Mouse (Mus musculus) hindbrain, embryonic 11.5 days (tissue): Measurements from ENCODE around the gene Gzmg. TPM values are rescaled to one million over a fixed set of nuclear protein-coding genes. Genes with fewer than 3 reads are reported as not detected.
"Not testable (repeated sequence)": the region's sequence is repeated elsewhere in the genome, so short reads cannot be mapped to it uniquely, and the experiment has no call there.

ENCODE experiments used
- ATAC-seq: fragments of 200-750 bp; cut with Nextera tagmentation; 2 replicates; pipeline ENCODE4 v1.8.0; 2017; ENCODE audit warnings: mild to moderate bottlenecking, moderate TSS enrichment, moderate library complexity; ENCODE audit not compliant: low FRiP score
- DNase-seq: peaks from one replicate; pipeline ENCODE4 v3.0.0-alpha.2; 2015; ENCODE audit warnings: low spot score
- H3K27ac ChIP-seq: fragments of 300-500 bp; sonication (generic); 2 replicates; pipeline ENCODE4 v1.5.1; 2014; ENCODE audit warnings: mild to moderate bottlenecking, low read depth, low read length
- H3K27me3 ChIP-seq: fragments of 300-500 bp; sonication (generic); 2 replicates; pipeline ENCODE4 v1.6.1; 2014; ENCODE audit warnings: mild to moderate bottlenecking, low read length, moderate library complexity, mixed read lengths; ENCODE audit not compliant: control insufficient read depth, insufficient read depth
- H3K36me3 ChIP-seq: fragments of 300-500 bp; sonication (generic); 2 replicates; pipeline ENCODE4 v1.6.1; 2014; ENCODE audit warnings: mild to moderate bottlenecking, low read length, moderate library complexity, mixed read lengths; ENCODE audit not compliant: control insufficient read depth, insufficient read depth
- H3K4me1 ChIP-seq: fragments of 300-500 bp; sonication (generic); replicated peaks from 2 replicates; pipeline ENCODE4 v1.6.1; 2014; ENCODE audit warnings: low read length, mixed read lengths; ENCODE audit not compliant: control insufficient read depth, insufficient read depth
- H3K4me2 ChIP-seq: fragments of 300-500 bp; sonication (generic); replicated peaks from 2 replicates; pipeline ENCODE4 v1.6.1; 2014; ENCODE audit warnings: mild to moderate bottlenecking, low read depth, low read length
- H3K4me3 ChIP-seq: fragments of 300-500 bp; sonication (generic); 2 replicates; pipeline ENCODE4 v1.5.1; 2014; ENCODE audit warnings: low read depth, low read length
- H3K9ac ChIP-seq: fragments of 300-500 bp; sonication (generic); 2 replicates; pipeline ENCODE4 v1.6.1; 2014; ENCODE audit warnings: low read depth, low read length
- H3K9me3 ChIP-seq: fragments of 300-500 bp; sonication (generic); 2 replicates; pipeline ENCODE4 v1.6.1; 2016; ENCODE audit warnings: low read length; ENCODE audit not compliant: control insufficient read depth
- WGBS: fragments of 180-500 bp; shearing (Covaris S2); extraction: QIAGEN DNeasy Blood & Tissue Kit; methylation state at CpG from one replicate; pipeline ENCODE4 v1.1.7; 2014; 5-methylcytosine and 5-hydroxymethylcytosine counted together
- polyA plus RNA-seq: library from polyadenylated mRNA; unstranded; fragments of >200 nt; fragmentation: Nextera tagmentation; extraction: Ambion mirVana; gene quantifications from 2 replicates; pipeline ENCODE4 v1.2.1, GENCODE M21; 2014

Gzmg gene
- polyA plus RNA-seq, 1 experiment from 2014 or later = not detected

DNA sequence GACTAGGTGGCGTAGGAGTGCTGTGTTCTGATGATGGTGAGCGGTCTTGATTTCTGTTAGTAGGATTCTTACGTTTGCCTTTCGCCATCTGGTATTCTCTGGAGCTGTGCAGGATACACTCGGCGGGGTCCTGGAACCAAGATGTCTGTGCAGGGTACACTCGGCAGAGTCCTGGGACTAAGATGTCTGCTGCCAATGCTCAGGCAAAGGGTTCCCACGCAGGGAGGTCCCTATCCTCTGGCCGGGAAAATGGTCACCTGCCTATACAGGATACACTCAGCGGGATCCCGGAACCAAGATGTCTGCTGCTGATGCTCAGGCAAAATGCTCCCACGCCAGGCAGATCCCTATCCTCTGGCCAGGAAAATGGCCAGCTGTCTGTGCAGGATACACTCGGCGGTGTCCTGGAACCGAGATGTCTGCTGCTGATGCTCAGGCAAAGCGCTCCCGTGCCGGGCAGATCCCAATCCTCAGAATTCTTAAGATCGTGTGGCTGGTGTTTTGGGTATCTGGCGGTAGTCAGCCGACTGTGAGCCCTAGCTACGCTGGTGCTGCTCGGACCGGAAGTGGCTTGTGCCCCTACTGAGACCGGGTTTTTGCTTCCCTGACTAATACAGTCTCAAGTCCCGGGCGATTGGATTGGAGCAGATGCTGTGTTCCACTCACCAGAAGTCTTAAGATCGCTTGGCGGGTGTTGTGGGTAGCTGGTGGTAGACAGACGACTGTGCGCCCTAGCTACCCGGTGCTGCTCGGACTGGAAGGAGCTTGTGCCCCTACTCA lies 43.7 kb downstream of the Gzmg start:
- H3K27ac ChIP-seq, H3K27me3 ChIP-seq, H3K4me1 ChIP-seq, H3K4me3 ChIP-seq, H3K36me3 ChIP-seq, DNase-seq, H3K9ac ChIP-seq, H3K9me3 ChIP-seq, ATAC-seq, H3K4me2 ChIP-seq: not testable (repeated sequence)
- WGBS = 93% methylated on average over 33 of the region's 33 CpGs

Other genes with a start within 250 kb of the Gzmg start
- gene Cma1, start 214.9 kb downstream of the Gzmg start, polyA plus RNA-seq = not detected in 2 replicates
- not detected in 2 replicates for gene Cma2, start 208.6 kb downstream of the Gzmg start, polyA plus RNA-seq
- gene Mcpt1, start 141.6 kb downstream of the Gzmg start, polyA plus RNA-seq = not detected in 2 replicates
- not detected in 2 replicates for gene Mcpt9, start 129.1 kb downstream of the Gzmg start, polyA plus RNA-seq
- gene Mcpt2, start 117.5 kb downstream of the Gzmg start, polyA plus RNA-seq = not detected in 2 replicates
- gene Mcpt4, start 97.3 kb downstream of the Gzmg start, polyA plus RNA-seq = not detected in 2 replicates
- gene Mcpt8, start 74.3 kb downstream of the Gzmg start, polyA plus RNA-seq = not detected in 2 replicates
- 0.31 TPM in 1 of 2 replicates, not detected in the other for gene Ctsg, start 57.0 kb downstream of the Gzmg start, polyA plus RNA-seq
- not detected in 2 replicates for gene Gzme, start 39.0 kb downstream of the Gzmg start, polyA plus RNA-seq
- gene Gzmd, start 27.0 kb downstream of the Gzmg start, polyA plus RNA-seq = not detected in 2 replicates
- not detected in 2 replicates for gene Gzmn, start 15.0 kb upstream of the Gzmg start, polyA plus RNA-seq
- not detected in 2 replicates for gene Gzmf, start 51.8 kb upstream of the Gzmg start, polyA plus RNA-seq
- not detected in 2 replicates for gene Gzmc, start 75.1 kb upstream of the Gzmg start, polyA plus RNA-seq
- 0.11 TPM in 1 of 2 replicates, not detected in the other for gene Gzmb, start 102.7 kb upstream of the Gzmg start, polyA plus RNA-seq
- 0.15 and 0.25 TPM in 2 replicates for gene Atp12a, start 205.5 kb upstream of the Gzmg start, polyA plus RNA-seq
- 1.9 and 2.0 TPM in 2 replicates for gene Rnf17, start 243.0 kb upstream of the Gzmg start, polyA plus RNA-seq